Mouse (Mus musculus): Measurements from ENCODE around the gene Zfp638. TPM values are rescaled to one million over a fixed set of nuclear protein-coding genes. Genes with fewer than 3 reads are reported as not detected.

The Zfp638 gene
- polyA plus RNA-seq, 2 experiments: 14.0 to 19.3 TPM

GRCm38 (mm10) chr6:83840086-83840485 is 26.8 kb upstream of the Zfp638 start:
- TF ChIP-seq EP300 (IDR thresholded peaks at IDR 0.05; ENCODE audit: low read depth) (no peak), CTCF (IDR thresholded peaks at IDR 0.05; ENCODE audit: low read depth) (no peak)
- H3K27ac ChIP-seq: no peak overlapping the region
- no peaks in the 10 kb centered on the region for H3K27me3 ChIP-seq (ENCODE audit: control insufficient read depth, insufficient read depth, low read length)
- no peak overlapping the region for H3K9ac ChIP-seq (replicated peaks)
- H3K4me2 ChIP-seq (ENCODE audit: low read depth): no peak overlapping the region
- H3K9me3 ChIP-seq (ENCODE audit: control insufficient read depth, low read length): no peaks in the 10 kb centered on the region
- no peak overlapping the region for H3K4me3 ChIP-seq (ENCODE audit: insufficient read depth in 1 of 2, low read depth in 2 of 2, low read length in 2 of 2)
- ATAC-seq (ENCODE audit: insufficient read depth) (no peak), DNase-seq (ENCODE audit: low read depth in 3 of 3, low spot score in 3 of 3) (no peak)
- no peaks in the 10 kb centered on the region for H3K4me1 ChIP-seq (replicated peaks; ENCODE audit: control insufficient read depth in 2 of 2, insufficient read depth in 2 of 2, low read length in 1 of 2)
- WGBS (ENCODE audit: insufficient replicate concordance): 76% methylated on average over 6 of the region's 6 CpGs
- H3K36me3 ChIP-seq (replicated peaks; ENCODE audit: control insufficient read depth, insufficient read depth, low read depth): no peaks in the 10 kb centered on the region

GRCm38 (mm10) chr6:83844913-83845312 is 22.0 kb upstream of the Zfp638 start:
- H3K4me3 ChIP-seq (ENCODE audit: insufficient read depth in 1 of 2, low read depth in 2 of 2, low read length in 2 of 2): no peak overlapping the region
- no peaks in the 10 kb centered on the region for H3K36me3 ChIP-seq (replicated peaks; ENCODE audit: control insufficient read depth, insufficient read depth, low read depth)
- no peaks in the 10 kb centered on the region for H3K4me1 ChIP-seq (replicated peaks; ENCODE audit: control insufficient read depth in 2 of 2, insufficient read depth in 2 of 2, low read length in 1 of 2)
- no peak overlapping the region for H3K9ac ChIP-seq (replicated peaks)
- no peaks in the 10 kb centered on the region for H3K9me3 ChIP-seq (ENCODE audit: control insufficient read depth, low read length)
- no peak overlapping the region for H3K27ac ChIP-seq
- H3K27me3 ChIP-seq (ENCODE audit: control insufficient read depth, insufficient read depth, low read length): no peaks in the 10 kb centered on the region
- ATAC-seq (ENCODE audit: insufficient read depth): no peak
- no peak for DNase-seq (ENCODE audit: low read depth in 3 of 3, low spot score in 3 of 3)
- WGBS (ENCODE audit: insufficient replicate concordance): 58% methylated on average over 10 of the region's 10 CpGs
- TF ChIP-seq CTCF (IDR thresholded peaks at IDR 0.05; ENCODE audit: low read depth) (no peak), EP300 (IDR thresholded peaks at IDR 0.05; ENCODE audit: low read depth) (no peak)
- H3K4me2 ChIP-seq (ENCODE audit: low read depth): no peak overlapping the region

- Histone ChIP-seq H3K27ac (no peak overlapping the region), H3K4me2 (ENCODE audit: low read depth) (no peak overlapping the region), H3K9ac (replicated peaks) (no peak overlapping the region), H3K27me3 (ENCODE audit: control insufficient read depth, insufficient read depth, low read length) (no peaks in the 10 kb centered on the region), H3K4me3 (ENCODE audit: insufficient read depth in 1 of 2, low read depth in 2 of 2, low read length in 2 of 2) (no peak overlapping the region), H3K9me3 (ENCODE audit: control insufficient read depth, low read length) (no peaks in the 10 kb centered on the region), H3K36me3 (replicated peaks; ENCODE audit: control insufficient read depth, insufficient read depth, low read depth) (no peaks in the 10 kb centered on the region), H3K4me1 (replicated peaks; ENCODE audit: control insufficient read depth in 2 of 2, insufficient read depth in 2 of 2, low read length in 1 of 2) (no peaks in the 10 kb centered on the region)
- TF ChIP-seq EP300 (IDR thresholded peaks at IDR 0.05; ENCODE audit: low read depth): no peak
- TF ChIP-seq CTCF (IDR thresholded peaks at IDR 0.05; ENCODE audit: low read depth): no peak
- WGBS (ENCODE audit: insufficient replicate concordance): 74% methylated on average over 2 of the region's 2 CpGs
- ATAC-seq (ENCODE audit: insufficient read depth): no peak
- no peak for DNase-seq (ENCODE audit: low read depth in 3 of 3, low spot score in 3 of 3)
Observed at GRCm38 (mm10) chr6:83846141-83846540, 20.8 kb upstream of the Zfp638 start.

- Histone ChIP-seq H3K4me3 (ENCODE audit: insufficient read depth in 1 of 2, low read depth in 2 of 2, low read length in 2 of 2) (no peak overlapping the region), H3K4me2 (ENCODE audit: low read depth) (no peak overlapping the region), H3K27ac (no peak overlapping the region), H3K27me3 (ENCODE audit: control insufficient read depth, insufficient read depth, low read length) (no peaks in the 10 kb centered on the region), H3K9ac (replicated peaks) (no peak overlapping the region), H3K4me1 (replicated peaks; ENCODE audit: control insufficient read depth in 2 of 2, insufficient read depth in 2 of 2, low read length in 1 of 2) (no peaks in the 10 kb centered on the region), H3K9me3 (ENCODE audit: control insufficient read depth, low read length) (no peaks in the 10 kb centered on the region), H3K36me3 (replicated peaks; ENCODE audit: control insufficient read depth, insufficient read depth, low read depth) (no peaks in the 10 kb centered on the region)
- 55% methylated on average over 2 of the region's 2 CpGs for WGBS (ENCODE audit: insufficient replicate concordance)
- TF ChIP-seq CTCF (IDR thresholded peaks at IDR 0.05; ENCODE audit: low read depth) (no peak), EP300 (IDR thresholded peaks at IDR 0.05; ENCODE audit: low read depth) (no peak)
- DNase-seq (ENCODE audit: low read depth in 3 of 3, low spot score in 3 of 3) (no peak), ATAC-seq (ENCODE audit: insufficient read depth) (no peak)
Observed at GRCm38 (mm10) chr6:83849446-83849845, 17.5 kb upstream of the Zfp638 start.

GRCm38 (mm10) chr6:83857476-83857875 is 9.4 kb upstream of the Zfp638 start:
- TF ChIP-seq CTCF (IDR thresholded peaks at IDR 0.05; ENCODE audit: low read depth): no peak
- TF ChIP-seq EP300 (IDR thresholded peaks at IDR 0.05; ENCODE audit: low read depth): no peak
- no peak overlapping the region for H3K4me3 ChIP-seq (ENCODE audit: insufficient read depth in 1 of 2, low read depth in 2 of 2, low read length in 2 of 2)

More at GRCm38 (mm10) chr6:83857476-83857875, 9.4 kb upstream of the Zfp638 start:
- 66% methylated on average over 5 of the region's 5 CpGs for WGBS (ENCODE audit: insufficient replicate concordance)
- Histone ChIP-seq H3K27ac (no peak overlapping the region), H3K4me1 (replicated peaks; ENCODE audit: control insufficient read depth in 2 of 2, insufficient read depth in 2 of 2, low read length in 1 of 2) (no peaks in the 10 kb centered on the region), H3K36me3 (replicated peaks; ENCODE audit: control insufficient read depth, insufficient read depth, low read depth) (no peaks in the 10 kb centered on the region), H3K4me2 (ENCODE audit: low read depth) (no peak overlapping the region), H3K9me3 (ENCODE audit: control insufficient read depth, low read length) (no peaks in the 10 kb centered on the region), H3K27me3 (ENCODE audit: control insufficient read depth, insufficient read depth, low read length) (no peaks in the 10 kb centered on the region), H3K9ac (replicated peaks) (no peak overlapping the region)
- DNase-seq (ENCODE audit: low read depth in 3 of 3, low spot score in 3 of 3) (no peak), ATAC-seq (ENCODE audit: insufficient read depth) (no peak)

Data from liver, embryonic 14.5 days (tissue).